Mouse (Mus musculus) CH12.LX (cell line): ENCODE results near the gene Srgap2.

ENCODE experiments used
- CTCF ChIP-seq, 2 experiments: IDR thresholded peaks in 1 of 2; conservative IDR thresholded peaks in 1 of 2; 2 replicates each; pipeline ENCODE4 v1.5.1; 2011 to 2012; ENCODE audit warnings: low read depth in 2 of 2, low read length in 2 of 2, improper control_type of control experiment in 1 of 2, inconsistent platforms in 1 of 2, mild to moderate bottlenecking in 1 of 2, moderate library complexity in 1 of 2
- ELF1 ChIP-seq: IDR thresholded peaks from 2 replicates; pipeline ENCODE4 v1.6.1; 2014; ENCODE audit warnings: low read depth, mild to moderate bottlenecking, inconsistent platforms, low read length, improper control_type of control experiment
- EP300 ChIP-seq: IDR thresholded peaks from 2 replicates; pipeline ENCODE4 v1.6.1; 2011; ENCODE audit warnings: low read length, improper control_type of control experiment
- ETS1 ChIP-seq: conservative IDR thresholded peaks from 2 replicates; pipeline ENCODE4 v1.6.1; 2012; ENCODE audit warnings: low read depth, mild to moderate bottlenecking, inconsistent platforms, low read length, improper control_type of control experiment, moderate library complexity
- HCFC1 ChIP-seq: IDR thresholded peaks from 2 replicates; pipeline ENCODE4 v1.6.1; 2012; ENCODE audit warnings: low read depth, mild to moderate bottlenecking, inconsistent platforms, low read length, improper control_type of control experiment
- NRF1 ChIP-seq: IDR thresholded peaks from 2 replicates; pipeline ENCODE4 v1.6.1; 2014; ENCODE audit warnings: low read depth, mild to moderate bottlenecking, inconsistent platforms, low read length, improper control_type of control experiment, moderate library complexity
- POLR2A ChIP-seq: IDR thresholded peaks from 2 replicates; pipeline ENCODE4 v1.6.1; 2011; ENCODE audit warnings: low read depth, mild to moderate bottlenecking, improper control_type of control experiment, low read length
- RAD21 ChIP-seq: IDR thresholded peaks from 2 replicates; pipeline ENCODE4 v1.6.1; 2011; ENCODE audit warnings: low read depth, mild to moderate bottlenecking, low read length, improper control_type of control experiment, moderate library complexity
- TBP ChIP-seq: conservative IDR thresholded peaks from 2 replicates; pipeline ENCODE4 v1.6.1; 2011; ENCODE audit warnings: low read depth, low read length, improper control_type of control experiment
- ZC3H11A ChIP-seq: IDR thresholded peaks from 2 replicates; pipeline ENCODE4 v1.6.1; 2012; ENCODE audit warnings: low read depth, mild to moderate bottlenecking, inconsistent platforms, low read length, improper control_type of control experiment

DNA sequence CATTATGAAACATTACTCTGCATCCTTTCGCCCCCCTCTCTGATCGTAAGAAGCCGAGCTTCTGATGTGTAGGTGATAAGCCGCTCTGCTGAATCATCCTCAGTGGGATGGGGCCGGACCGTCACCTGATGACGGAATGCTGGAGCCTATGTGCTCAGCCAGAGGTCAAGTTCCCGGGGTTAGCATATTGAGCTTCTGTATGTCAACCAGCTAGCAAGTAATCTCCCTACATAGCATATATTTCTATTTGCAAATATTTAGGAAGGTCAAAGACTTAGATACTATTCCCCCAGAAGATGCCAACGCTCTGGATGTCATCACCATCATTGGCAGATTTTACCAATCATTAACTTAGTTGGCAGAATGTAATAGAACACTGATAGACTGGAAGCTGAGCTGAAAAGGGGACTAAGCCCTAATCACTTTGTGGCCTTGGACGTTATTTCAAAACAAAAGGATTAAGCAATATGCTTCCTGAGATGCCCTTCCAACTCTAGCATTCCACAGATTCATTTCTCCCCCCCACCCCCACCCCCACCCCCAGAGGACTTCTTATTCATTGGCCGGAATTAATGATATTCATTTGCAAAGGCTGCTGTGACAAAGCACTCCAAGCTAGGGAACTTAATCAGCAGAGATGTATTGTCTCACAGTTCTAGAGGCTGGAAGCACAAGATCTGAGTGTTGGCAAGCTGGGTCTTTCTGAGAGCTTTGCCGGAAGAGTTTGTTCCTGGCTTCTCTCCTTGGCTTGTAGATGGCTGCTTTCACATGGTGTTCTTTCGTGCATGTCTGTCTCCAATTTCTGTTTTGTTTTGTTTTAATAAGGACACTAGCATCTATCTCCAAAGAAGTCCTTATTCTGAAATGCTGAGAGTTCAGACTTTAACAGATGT is 19.9 kb upstream of the Srgap2 start:
- TF ChIP-seq NRF1 (no peak), RAD21 (no peak), HCFC1 (no peak), CTCF (conservative IDR thresholded peaks at IDR 0.05 in 1 of 2, IDR thresholded peaks at IDR 0.05 in 1 of 2; ENCODE audit: low read depth in 2 of 2, low read length in 2 of 2) (no peak), TBP (no peak), ZC3H11A (no peak), EP300 (no peak), ELF1 (no peak), POLR2A (no peak), ETS1 (no peak)
